Mouse (Mus musculus): Measurements from ENCODE around the gene Them4. TPM values are rescaled to one million over a fixed set of nuclear protein-coding genes. Genes with fewer than 3 reads are reported as not detected.
A peak's percentile ranks its signal among the peaks of the same experiment; 100 is the strongest.
"Not testable (repeated sequence)": the region's sequence is repeated elsewhere in the genome, so short reads cannot be mapped to it uniquely, and the experiment has no call there.

Gene Them4
- 6.3 TPM for polyA plus RNA-seq (2012; fragmentation: generic; extraction: Trizol)

DNA sequence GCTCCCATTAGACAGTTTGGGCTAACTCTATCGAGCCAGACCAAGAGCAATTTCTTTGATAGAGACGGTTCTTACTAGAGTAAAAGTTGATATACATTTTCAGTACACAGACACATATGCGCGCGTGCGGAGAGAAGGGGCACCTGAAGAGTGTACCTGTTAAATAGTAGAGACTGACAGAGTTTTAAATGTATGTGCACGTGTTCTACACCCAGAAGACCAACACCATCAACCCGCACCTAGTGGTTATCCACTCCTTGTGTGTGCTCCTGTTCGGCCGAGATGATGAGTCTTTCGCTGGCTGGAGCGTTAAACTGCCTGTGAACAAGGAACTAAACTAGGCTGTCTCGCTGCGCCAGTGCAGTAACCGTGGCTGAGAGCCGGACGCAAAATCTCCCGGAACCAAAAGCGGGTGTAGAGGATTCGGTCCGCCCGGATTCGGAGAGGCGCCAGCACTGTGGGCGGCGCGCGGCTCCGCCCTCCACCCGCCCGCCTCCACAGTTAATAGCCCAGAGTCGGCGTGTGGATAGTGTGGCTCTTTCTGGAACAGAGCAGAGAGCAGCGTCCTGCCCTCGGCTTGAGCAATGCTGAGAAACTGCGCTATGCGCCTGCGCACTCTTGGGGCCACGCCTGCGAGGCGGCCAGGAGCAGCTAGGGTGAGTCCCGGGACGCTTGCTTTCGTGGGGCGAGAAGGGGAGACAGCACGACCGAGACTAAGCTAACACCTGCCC, at the start of gene Them4:
TSS of gene Them4 (plus strand) at position 457 of the 731 bp plus-strand sequence.
- peak; percentile 85 for TF ChIP-seq POLR2A (IDR thresholded peaks at IDR 0.05; ENCODE audit: insufficient read length, low read depth)
- TF ChIP-seq TCF3 (IDR thresholded peaks at IDR 0.05; ENCODE audit: insufficient read length, low read depth), result no peak
- no peak for TF ChIP-seq USF1 (IDR thresholded peaks at IDR 0.05; ENCODE audit: low read depth)
- no peak for TF ChIP-seq TCF12 (IDR thresholded peaks at IDR 0.05; ENCODE audit: insufficient read depth, poor library complexity, severe bottlenecking)
- peak in 1 of 3 experiments; percentile 3 for TF ChIP-seq MYOD1 (IDR thresholded peaks at IDR 0.05; ENCODE audit: control insufficient read depth in 1 of 3, insufficient read length in 2 of 3, low read depth in 2 of 3)
- TF ChIP-seq CEBPB (IDR thresholded peaks at IDR 0.05; ENCODE audit: insufficient read depth, poor library complexity, severe bottlenecking), result peak; percentile 60; the same call in 1 of the 2 replicates
- TF ChIP-seq E2F4 (IDR thresholded peaks at IDR 0.05; ENCODE audit: insufficient read depth), result no peak
- no peak for TF ChIP-seq SRF (IDR thresholded peaks at IDR 0.05; ENCODE audit: control insufficient read depth, insufficient read length, low read depth)
- TF ChIP-seq POLR2AphosphoS2 (IDR thresholded peaks at IDR 0.05; ENCODE audit: insufficient read length, low read depth), result peak; percentile 72

DNA sequence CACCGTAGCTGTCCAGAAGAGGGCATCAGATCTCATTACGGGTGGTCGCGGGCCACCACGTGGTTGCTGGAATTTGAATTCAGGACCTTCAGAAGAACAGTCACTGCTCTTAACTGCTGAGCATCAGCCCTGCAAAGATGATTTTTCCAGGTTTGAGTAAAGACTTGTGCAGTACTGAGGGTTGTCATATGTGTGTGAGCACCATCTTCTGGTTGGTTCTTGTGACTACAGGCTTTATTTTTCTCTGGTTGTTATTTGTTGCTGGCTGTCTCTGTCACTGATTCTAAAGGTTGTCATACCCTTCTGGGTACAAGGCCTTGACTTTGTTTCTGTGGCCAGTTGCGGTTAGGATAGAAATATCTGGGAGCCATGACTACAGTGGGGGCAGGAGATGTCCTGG, 49.3 kb upstream of the Them4 start:
- TF ChIP-seq USF1 (IDR thresholded peaks at IDR 0.05; ENCODE audit: low read depth), result no peak
- no peak for TF ChIP-seq CEBPB (IDR thresholded peaks at IDR 0.05; ENCODE audit: insufficient read depth, poor library complexity, severe bottlenecking)
- no peak for TF ChIP-seq MYOG (IDR thresholded peaks at IDR 0.05; ENCODE audit: control insufficient read depth in 1 of 3, insufficient read depth in 1 of 3, insufficient read length in 2 of 3, low read depth in 2 of 3)
- TF ChIP-seq POLR2A (IDR thresholded peaks at IDR 0.05; ENCODE audit: insufficient read length, low read depth), result no peak
- TF ChIP-seq E2F4 (IDR thresholded peaks at IDR 0.05; ENCODE audit: insufficient read depth), result no peak
- TF ChIP-seq POLR2AphosphoS2 (IDR thresholded peaks at IDR 0.05; ENCODE audit: insufficient read length, low read depth), result no peak
- TF ChIP-seq REST (IDR thresholded peaks at IDR 0.05; ENCODE audit: insufficient read depth, insufficient read length), result no peak
- no peak for TF ChIP-seq MYOD1 (IDR thresholded peaks at IDR 0.05; ENCODE audit: control insufficient read depth in 1 of 3, insufficient read length in 2 of 3, low read depth in 2 of 3)
- TF ChIP-seq MAX (IDR thresholded peaks at IDR 0.05; ENCODE audit: low read depth), result no peak
- H3K27me3 ChIP-seq (ENCODE audit: control insufficient read depth, insufficient read depth, insufficient read length), result no peaks in the 10 kb centered on the region
- H3K4me3 ChIP-seq, result no peak overlapping the region
- H3K4me2 ChIP-seq (ENCODE audit: low read depth), result no peak overlapping the region
- no peaks in the 10 kb centered on the region for H3K79me2 ChIP-seq (ENCODE audit: control insufficient read depth, insufficient read depth)
- no peak overlapping the region for H3ac ChIP-seq (ENCODE audit: control insufficient read depth, insufficient read length)
- no peaks in the 10 kb centered on the region for H3K36me3 ChIP-seq (ENCODE audit: control insufficient read depth, insufficient read depth)

More for the DNA sequence above, at the start of gene Them4:
- peak within 1 kb of the TSS; percentile 56 for H3K4me3 ChIP-seq
- peaks cover 15% of the 10 kb centered on the region for H3K79me2 ChIP-seq (ENCODE audit: control insufficient read depth, insufficient read depth)
- H3K36me3 ChIP-seq (ENCODE audit: control insufficient read depth, insufficient read depth), result no peaks in the 10 kb centered on the region
- no peak within 1 kb of the TSS for H3ac ChIP-seq (ENCODE audit: control insufficient read depth, insufficient read length)
- peak within 1 kb of the TSS; percentile 99 for H3K4me2 ChIP-seq (ENCODE audit: low read depth)
- no peaks in the 10 kb centered on the region for H3K27me3 ChIP-seq (ENCODE audit: control insufficient read depth, insufficient read depth, insufficient read length)

- H3ac ChIP-seq (ENCODE audit: control insufficient read depth, insufficient read length); H3K4me2 ChIP-seq (ENCODE audit: low read depth); H3K4me3 ChIP-seq; H3K27me3 ChIP-seq (ENCODE audit: control insufficient read depth, insufficient read depth, insufficient read length); H3K36me3 ChIP-seq (ENCODE audit: control insufficient read depth, insufficient read depth); H3K79me2 ChIP-seq (ENCODE audit: control insufficient read depth, insufficient read depth): not testable (repeated sequence)
These were observed 46.2 kb upstream of the Them4 start, which contains the start of gene Gm4778 for GRCm38 (mm10) chr3:94263736-94264135. TSS of gene Gm4778 (plus strand) at chr3:94264036.

- no peak overlapping the region for H3ac ChIP-seq (ENCODE audit: control insufficient read depth, insufficient read length)
- H3K79me2 ChIP-seq (ENCODE audit: control insufficient read depth, insufficient read depth), result no peaks in the 10 kb centered on the region
- no peak for TF ChIP-seq POLR2A (IDR thresholded peaks at IDR 0.05; ENCODE audit: insufficient read length, low read depth)
- no peak for TF ChIP-seq SRF (IDR thresholded peaks at IDR 0.05; ENCODE audit: control insufficient read depth, insufficient read length, low read depth)
- TF ChIP-seq CEBPB (IDR thresholded peaks at IDR 0.05; ENCODE audit: insufficient read depth, poor library complexity, severe bottlenecking), result no peak
- TF ChIP-seq REST (IDR thresholded peaks at IDR 0.05; ENCODE audit: insufficient read depth, insufficient read length), result no peak
- TF ChIP-seq POLR2AphosphoS2 (IDR thresholded peaks at IDR 0.05; ENCODE audit: insufficient read length, low read depth), result no peak
- no peak for TF ChIP-seq MYOG (IDR thresholded peaks at IDR 0.05; ENCODE audit: control insufficient read depth in 1 of 3, insufficient read depth in 1 of 3, insufficient read length in 2 of 3, low read depth in 2 of 3)
- TF ChIP-seq MYOD1 (IDR thresholded peaks at IDR 0.05; ENCODE audit: control insufficient read depth in 1 of 3, insufficient read length in 2 of 3, low read depth in 2 of 3), result no peak
- no peak for TF ChIP-seq E2F4 (IDR thresholded peaks at IDR 0.05; ENCODE audit: insufficient read depth)
- TF ChIP-seq TCF3 (IDR thresholded peaks at IDR 0.05; ENCODE audit: insufficient read length, low read depth), result no peak
- TF ChIP-seq MAX (IDR thresholded peaks at IDR 0.05; ENCODE audit: low read depth), result no peak
- no peak for TF ChIP-seq USF1 (IDR thresholded peaks at IDR 0.05; ENCODE audit: low read depth)
- TF ChIP-seq TCF12 (IDR thresholded peaks at IDR 0.05; ENCODE audit: insufficient read depth, poor library complexity, severe bottlenecking), result no peak
- H3K36me3 ChIP-seq (ENCODE audit: control insufficient read depth, insufficient read depth), result no peaks in the 10 kb centered on the region
- peaks cover 9% of the 10 kb centered on the region for H3K27me3 ChIP-seq (ENCODE audit: control insufficient read depth, insufficient read depth, insufficient read length)
- no peak overlapping the region for H3K4me3 ChIP-seq
- no peak overlapping the region for H3K4me2 ChIP-seq (ENCODE audit: low read depth)
These were observed 33.9 kb upstream of the Them4 start for GRCm38 (mm10) chr3:94275991-94276390.

DNA sequence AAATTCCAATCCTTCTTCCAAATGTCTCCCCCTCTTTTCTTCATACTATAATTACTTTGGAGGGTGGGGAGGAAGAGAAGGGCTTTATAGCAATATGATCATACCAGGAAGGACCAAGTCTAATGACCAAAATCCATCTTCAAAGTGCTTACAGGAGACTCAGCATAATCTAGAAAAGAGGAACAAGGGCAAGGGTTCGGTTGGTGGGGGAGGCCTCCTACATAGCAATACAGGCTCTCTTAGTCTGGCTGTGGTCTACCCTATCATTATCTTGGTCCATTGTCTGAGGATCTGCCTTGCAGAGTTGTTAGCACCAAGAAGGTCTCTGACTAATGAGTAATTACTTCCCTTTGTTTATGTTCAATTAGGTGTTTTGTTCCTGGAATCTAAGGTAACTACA, 4.4 kb upstream of the Them4 start:
- Histone ChIP-seq H3K4me3 (no peak overlapping the region), H3ac (ENCODE audit: control insufficient read depth, insufficient read length) (no peak overlapping the region), H3K27me3 (ENCODE audit: control insufficient read depth, insufficient read depth, insufficient read length) (no peaks in the 10 kb centered on the region), H3K36me3 (ENCODE audit: control insufficient read depth, insufficient read depth) (no peaks in the 10 kb centered on the region), H3K79me2 (ENCODE audit: control insufficient read depth, insufficient read depth) (no peaks in the 10 kb centered on the region), H3K4me2 (ENCODE audit: low read depth) (no peak overlapping the region)
- TF ChIP-seq POLR2AphosphoS2 (IDR thresholded peaks at IDR 0.05; ENCODE audit: insufficient read length, low read depth), result no peak
- TF ChIP-seq MAX (IDR thresholded peaks at IDR 0.05; ENCODE audit: low read depth), result no peak
- no peak for TF ChIP-seq E2F4 (IDR thresholded peaks at IDR 0.05; ENCODE audit: insufficient read depth)
- TF ChIP-seq USF1 (IDR thresholded peaks at IDR 0.05; ENCODE audit: low read depth), result no peak
- TF ChIP-seq MYOD1 (IDR thresholded peaks at IDR 0.05; ENCODE audit: control insufficient read depth in 1 of 3, insufficient read length in 2 of 3, low read depth in 2 of 3), result no peak
- TF ChIP-seq TCF3 (IDR thresholded peaks at IDR 0.05; ENCODE audit: insufficient read length, low read depth), result no peak
- no peak for TF ChIP-seq MYOG (IDR thresholded peaks at IDR 0.05; ENCODE audit: control insufficient read depth in 1 of 3, insufficient read depth in 1 of 3, insufficient read length in 2 of 3, low read depth in 2 of 3)
- no peak for TF ChIP-seq POLR2A (IDR thresholded peaks at IDR 0.05; ENCODE audit: insufficient read length, low read depth)
- TF ChIP-seq CEBPB (IDR thresholded peaks at IDR 0.05; ENCODE audit: insufficient read depth, poor library complexity, severe bottlenecking), result no peak

Measured in myocyte (in vitro differentiated cells).